Mouse (Mus musculus) gonadal fat pad, adult 2 months (tissue): ENCODE data around the gene Parp9. TPM values are rescaled to one million over a fixed set of nuclear protein-coding genes. Genes with fewer than 3 reads are reported as not detected.
"Not testable (repeated sequence)": the region's sequence is repeated elsewhere in the genome, so short reads cannot be mapped to it uniquely, and the experiment has no call there.

Source experiments
- DNase-seq: peaks from one replicate; pipeline ENCODE4 v3.0.0-alpha.2; 2012; ENCODE audit warnings: low read depth
- polyA plus RNA-seq: library from polyadenylated mRNA; depleted of rRNA; stranded (reverse); fragments of >200 nt; gene quantifications from 2 replicates; pipeline ENCODE4 v1.2.3, GENCODE M21; 2012; rRNA removed

Parp9 gene
- polyA plus RNA-seq, 1 experiment, result 10.4 TPM

DNA sequence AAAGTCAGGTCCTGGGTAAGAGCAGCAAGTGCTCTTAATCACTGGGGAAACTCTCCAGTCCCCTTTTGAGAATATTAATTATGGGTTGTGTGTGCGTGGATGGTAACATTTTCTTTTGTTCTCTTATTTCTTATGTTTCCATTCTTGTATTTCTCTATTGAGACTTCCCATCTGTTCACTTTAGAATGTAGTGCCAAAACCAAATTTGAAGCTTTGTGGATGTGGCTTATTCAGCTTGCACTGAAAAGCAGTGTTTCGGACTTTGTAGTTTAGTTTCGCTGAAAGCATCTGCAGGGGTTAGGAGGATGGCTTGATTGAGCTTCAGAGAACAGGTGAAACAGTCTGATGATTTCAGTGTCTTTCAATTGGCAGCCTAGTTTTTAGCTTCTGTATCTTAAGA, 55.0 kb downstream of the Parp9 start:
- DNase-seq, result no peak

GRCm38 (mm10) chr16:35998852-35999251, 60.6 kb downstream of the Parp9 start:
- DNase-seq, result not testable (repeated sequence)

- DNase-seq, result no peak
Measured at GRCm38 (mm10) chr16:36008396-36008795, 70.1 kb downstream of the Parp9 start.

DNA sequence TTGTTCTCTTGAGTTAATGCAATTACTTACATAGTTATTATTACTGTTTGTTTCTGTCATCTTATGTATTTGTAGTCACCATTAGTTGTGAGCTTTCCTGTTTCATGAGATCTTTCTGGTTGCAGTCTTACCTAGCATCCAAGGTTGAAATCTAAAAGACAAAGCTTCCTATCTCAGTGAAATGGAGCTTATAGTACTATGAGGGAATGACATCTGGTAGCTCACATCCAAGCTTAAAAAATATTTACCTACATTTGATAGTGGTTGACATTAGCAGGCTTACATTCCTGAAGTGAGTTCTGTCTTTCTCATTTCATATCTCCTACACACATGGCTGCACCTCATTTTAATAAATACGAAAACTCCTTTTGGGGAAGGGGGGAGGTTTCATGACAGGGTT, 78.1 kb downstream of the Parp9 start:
- DNase-seq, result no peak

Other genes with a start within 250 kb of the Parp9 start
- 28.3 and 31.0 TPM in 2 replicates for gene Dirc2, start 169.1 kb upstream of the Parp9 start, polyA plus RNA-seq
- gene Hspbap1, start 168.1 kb upstream of the Parp9 start, polyA plus RNA-seq, result 5.1 and 6.4 TPM in 2 replicates
- 3.5 and 5.0 TPM in 2 replicates for gene Parp14, start 66.9 kb upstream of the Parp9 start, polyA plus RNA-seq
- 6.3 and 7.1 TPM in 2 replicates for gene Dtx3l, start 681 bp downstream of the Parp9 start, polyA plus RNA-seq
- gene Kpna1, start 40.3 kb downstream of the Parp9 start, polyA plus RNA-seq, result 8.9 and 9.4 TPM in 2 replicates
- gene Wdr5b, start 102.7 kb downstream of the Parp9 start, polyA plus RNA-seq, result 2.8 and 2.9 TPM in 2 replicates
- gene Fam162a, start 133.1 kb downstream of the Parp9 start, polyA plus RNA-seq, result 41.6 and 64.5 TPM in 2 replicates
- gene Ccdc58, start 133.2 kb downstream of the Parp9 start, polyA plus RNA-seq, result 8.0 and 10.9 TPM in 2 replicates
- 0.05 TPM in 1 of 2 replicates, not detected in the other for gene Csta1, start 192.8 kb downstream of the Parp9 start, polyA plus RNA-seq
- gene Stfa2l1, start 218.3 kb downstream of the Parp9 start, polyA plus RNA-seq, result not detected in 2 replicates
- not detected in 2 replicates for gene Gm5483, start 245.7 kb downstream of the Parp9 start, polyA plus RNA-seq